Mouse (Mus musculus) lung, adult 2 months (tissue): ENCODE data around the gene Nars2.

Source experiments
- CTCF ChIP-seq: fragments of 200-500 bp; IDR thresholded peaks from 2 replicates; pipeline ENCODE4 v1.5.1; 2011; ENCODE audit warnings: mild to moderate bottlenecking, low read length, control low read depth; ENCODE audit not compliant: insufficient read depth
- POLR2A ChIP-seq: fragments of 200-500 bp; IDR thresholded peaks from 2 replicates; pipeline ENCODE4 v1.6.1; 2011; ENCODE audit warnings: low read depth, mild to moderate bottlenecking, control low read depth, low read length, borderline replicate concordance; ENCODE audit errors: extremely low read depth

GRCm38 (mm10) chr7:96970359-96970758 lies 19.1 kb downstream of the Nars2 start:
- no peak for TF ChIP-seq CTCF
- TF ChIP-seq POLR2A, result no peak
